Mouse (Mus musculus): ENCODE results near the gene Pgap3. TPM values are rescaled to one million over a fixed set of nuclear protein-coding genes. Genes with fewer than 3 reads are reported as not detected.

The Pgap3 gene
- polyA plus RNA-seq, 1 experiment, result 28.1 TPM

GRCm38 (mm10) chr11:98438331-98439158 is 38.3 kb upstream of the Pgap3 start, which contains the start of gene Mien1:
Gene Mien1, minus strand, starts transcription at chr11:98438991.
- peak; percentile 76 for TF ChIP-seq CTCF (IDR thresholded peaks at IDR 0.05; ENCODE audit: insufficient read depth, low read length)
- peak; percentile 61; the same call in 1 of the 2 replicates for TF ChIP-seq POLR2A (IDR thresholded peaks at IDR 0.05; ENCODE audit: borderline replicate concordance, extremely low read depth, low read depth, low read length)
- DNase-seq, result peak; percentile 99
- 2% methylated on average over 43 of the region's 43 CpGs for WGBS
- Histone ChIP-seq H3K4me1 (ENCODE audit: control insufficient read depth, insufficient read depth, low read length) (no peaks in the 10 kb centered on the region), H3K4me3 (replicated peaks; ENCODE audit: extremely low read depth, low read depth, low read length) (peak within 1 kb of the TSS; percentile 94)

GRCm38 (mm10) chr11:98437441-98437840 is 37.2 kb upstream of the Pgap3 start:
- H3K4me3 ChIP-seq (replicated peaks; ENCODE audit: extremely low read depth, low read depth, low read length), result no peak overlapping the region
- no peak for TF ChIP-seq CTCF (IDR thresholded peaks at IDR 0.05; ENCODE audit: insufficient read depth, low read length)
- no peak for TF ChIP-seq POLR2A (IDR thresholded peaks at IDR 0.05; ENCODE audit: borderline replicate concordance, extremely low read depth, low read depth, low read length)
- 72% methylated on average over 6 of the region's 6 CpGs for WGBS
- no peaks in the 10 kb centered on the region for H3K4me1 ChIP-seq (ENCODE audit: control insufficient read depth, insufficient read depth, low read length)
- DNase-seq, result no peak

- H3K4me1 ChIP-seq (ENCODE audit: control insufficient read depth, insufficient read depth, low read length), result no peaks in the 10 kb centered on the region
- no peak for DNase-seq
- no peak overlapping the region for H3K4me3 ChIP-seq (replicated peaks; ENCODE audit: extremely low read depth, low read depth, low read length)
- no peak for TF ChIP-seq CTCF (IDR thresholded peaks at IDR 0.05; ENCODE audit: insufficient read depth, low read length)
- no peak for TF ChIP-seq POLR2A (IDR thresholded peaks at IDR 0.05; ENCODE audit: borderline replicate concordance, extremely low read depth, low read depth, low read length)
- 91% methylated on average over 9 of the region's 9 CpGs for WGBS
These were observed 35.4 kb upstream of the Pgap3 start for GRCm38 (mm10) chr11:98435723-98436122.

GRCm38 (mm10) chr11:98431743-98432502 is 31.6 kb upstream of the Pgap3 start:
- no peak for DNase-seq
- TF ChIP-seq CTCF (IDR thresholded peaks at IDR 0.05; ENCODE audit: insufficient read depth, low read length), result no peak
- TF ChIP-seq POLR2A (IDR thresholded peaks at IDR 0.05; ENCODE audit: borderline replicate concordance, extremely low read depth, low read depth, low read length), result no peak
- H3K4me3 ChIP-seq (replicated peaks; ENCODE audit: extremely low read depth, low read depth, low read length), result no peak overlapping the region
- no peaks in the 10 kb centered on the region for H3K4me1 ChIP-seq (ENCODE audit: control insufficient read depth, insufficient read depth, low read length)
- WGBS, result 76% methylated on average over 9 of the region's 9 CpGs

- DNase-seq, result no peak
- no peaks in the 10 kb centered on the region for H3K4me1 ChIP-seq (ENCODE audit: control insufficient read depth, insufficient read depth, low read length)
- TF ChIP-seq POLR2A (IDR thresholded peaks at IDR 0.05; ENCODE audit: borderline replicate concordance, extremely low read depth, low read depth, low read length) (no peak), CTCF (IDR thresholded peaks at IDR 0.05; ENCODE audit: insufficient read depth, low read length) (no peak)
- WGBS, result 67% methylated on average over 5 of the region's 5 CpGs
- no peak overlapping the region for H3K4me3 ChIP-seq (replicated peaks; ENCODE audit: extremely low read depth, low read depth, low read length)
These were observed 28.1 kb upstream of the Pgap3 start for GRCm38 (mm10) chr11:98428436-98428835.

GRCm38 (mm10) chr11:98426592-98426991 is 26.3 kb upstream of the Pgap3 start:
- no peak overlapping the region for H3K4me3 ChIP-seq (replicated peaks; ENCODE audit: extremely low read depth, low read depth, low read length)
- no peak for TF ChIP-seq CTCF (IDR thresholded peaks at IDR 0.05; ENCODE audit: insufficient read depth, low read length)
- TF ChIP-seq POLR2A (IDR thresholded peaks at IDR 0.05; ENCODE audit: borderline replicate concordance, extremely low read depth, low read depth, low read length), result no peak
- no peaks in the 10 kb centered on the region for H3K4me1 ChIP-seq (ENCODE audit: control insufficient read depth, insufficient read depth, low read length)
- WGBS, result 92% methylated on average over 7 of the region's 7 CpGs
- DNase-seq, result no peak

GRCm38 (mm10) chr11:98418939-98419547 is 18.8 kb upstream of the Pgap3 start:
- Histone ChIP-seq H3K4me1 (ENCODE audit: control insufficient read depth, insufficient read depth, low read length) (peaks cover 11% of the 10 kb centered on the region), H3K4me3 (replicated peaks; ENCODE audit: extremely low read depth, low read depth, low read length) (no peak overlapping the region)
- DNase-seq, result peak; percentile 53
- 64% methylated on average over 10 of the region's 10 CpGs for WGBS
- no peak for TF ChIP-seq CTCF (IDR thresholded peaks at IDR 0.05; ENCODE audit: insufficient read depth, low read length)
- TF ChIP-seq POLR2A (IDR thresholded peaks at IDR 0.05; ENCODE audit: borderline replicate concordance, extremely low read depth, low read depth, low read length), result no peak

- TF ChIP-seq CTCF (IDR thresholded peaks at IDR 0.05; ENCODE audit: insufficient read depth, low read length) (no peak), POLR2A (IDR thresholded peaks at IDR 0.05; ENCODE audit: borderline replicate concordance, extremely low read depth, low read depth, low read length) (no peak)
- peaks cover 16% of the 10 kb centered on the region for H3K4me1 ChIP-seq (ENCODE audit: control insufficient read depth, insufficient read depth, low read length)
These were observed 18.0 kb upstream of the Pgap3 start for GRCm38 (mm10) chr11:98418273-98418672.

GRCm38 (mm10) chr11:98417074-98417473 is 16.8 kb upstream of the Pgap3 start:
- Histone ChIP-seq H3K4me3 (replicated peaks; ENCODE audit: extremely low read depth, low read depth, low read length) (no peak overlapping the region), H3K4me1 (ENCODE audit: control insufficient read depth, insufficient read depth, low read length) (peaks cover 16% of the 10 kb centered on the region)
- 43% methylated on average over 1 of the region's 1 CpGs for WGBS
- TF ChIP-seq POLR2A (IDR thresholded peaks at IDR 0.05; ENCODE audit: borderline replicate concordance, extremely low read depth, low read depth, low read length) (no peak), CTCF (IDR thresholded peaks at IDR 0.05; ENCODE audit: insufficient read depth, low read length) (no peak)
- DNase-seq, result no peak

More at GRCm38 (mm10) chr11:98418273-98418672, 18.0 kb upstream of the Pgap3 start:
- no peak for DNase-seq
- H3K4me3 ChIP-seq (replicated peaks; ENCODE audit: extremely low read depth, low read depth, low read length), result no peak overlapping the region
- WGBS, result 55% methylated on average over 6 of the region's 6 CpGs
